Mouse (Mus musculus) heart, adult 11 months (tissue): ENCODE measurements at regions not wholly inside any gene's neighbourhood (a gene's known extent, or its start where the extent isn't known, plus 50 kb on each side); places are given as distances from the start of the nearest gene placed in this dataset.

ENCODE experiments used
- DNase-seq: peaks from one replicate; pipeline ENCODE4 v3.0.0; 2022

DNA sequence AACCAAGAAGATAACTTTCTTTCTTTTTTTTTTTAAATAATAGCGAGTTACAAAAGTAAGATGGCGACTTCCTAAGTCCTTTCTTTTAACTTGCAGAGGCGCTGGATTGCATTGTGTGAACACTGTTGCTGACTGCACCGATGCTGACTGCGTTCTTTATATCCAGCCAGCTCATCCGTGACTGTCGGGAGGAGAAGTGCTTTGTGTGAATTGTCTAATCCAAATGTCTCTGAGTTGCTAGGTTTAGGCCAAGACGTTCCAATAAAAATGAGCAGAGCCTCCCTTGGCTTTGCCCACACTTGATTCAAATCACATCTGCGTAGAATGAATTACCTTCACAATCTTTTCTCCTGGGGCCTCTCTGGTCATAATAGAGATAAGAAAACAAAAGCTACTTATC, 156.0 kb upstream of the Slc24a2 start:
- DNase-seq, result no peak

DNA sequence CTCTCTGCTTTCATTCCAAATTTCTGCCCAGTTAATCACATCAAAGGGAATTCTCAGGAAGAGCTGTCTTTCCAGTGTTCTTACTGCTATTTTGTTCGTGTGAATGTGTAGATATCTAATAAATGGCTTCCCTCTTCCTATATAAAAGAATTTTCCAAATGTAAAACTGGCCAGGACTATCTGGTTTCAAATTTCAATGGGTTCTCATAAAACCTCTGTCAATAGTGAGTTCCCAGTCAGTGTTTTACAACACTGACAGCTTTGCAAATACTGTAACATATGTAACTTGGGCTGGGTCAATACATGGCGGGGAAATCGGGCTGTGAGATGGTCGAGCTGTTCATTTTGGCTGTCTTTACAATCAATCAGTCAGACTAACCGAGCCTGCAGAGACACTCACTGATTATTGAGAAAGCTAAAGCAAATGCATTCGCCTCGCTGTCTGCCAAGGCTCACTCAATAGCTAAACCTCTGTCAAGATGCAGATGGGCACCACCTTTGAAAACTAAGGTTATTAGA, 155.0 kb upstream of the Slc24a2 start:
- DNase-seq, result peak; percentile 35

- peak; percentile 33 for DNase-seq
These were observed 154.3 kb upstream of the Slc24a2 start for GRCm38 (mm10) chr4:87384469-87385044.

DNA sequence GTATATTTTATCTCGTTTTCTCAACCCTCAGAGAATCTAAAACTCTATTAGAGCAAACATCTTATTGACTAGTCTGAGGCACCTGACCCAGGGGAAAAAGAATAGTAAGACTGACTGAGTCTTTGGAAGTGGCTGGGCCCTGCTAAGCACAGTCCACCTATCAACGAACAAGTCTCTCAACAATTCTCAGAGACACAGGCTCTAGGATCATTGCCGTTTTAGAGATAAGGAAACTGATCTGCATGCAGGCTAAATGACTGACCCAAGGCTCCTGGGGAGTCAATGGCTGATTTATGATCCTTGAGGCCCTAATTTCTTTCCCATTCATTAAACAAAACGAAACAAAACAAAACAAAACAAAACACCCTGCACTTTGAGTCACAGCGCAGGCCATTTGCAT, 150.4 kb upstream of the Slc24a2 start:
- DNase-seq, result peak; percentile 30

- peak; percentile 55 for DNase-seq
These were observed 149.4 kb upstream of the Slc24a2 start for GRCm38 (mm10) chr4:87379516-87380173.

- DNase-seq, result no peak
These were observed 141.7 kb upstream of the Slc24a2 start for GRCm38 (mm10) chr4:87371960-87372359.

- DNase-seq, result no peak
These were observed 139.5 kb upstream of the Slc24a2 start for GRCm38 (mm10) chr4:87369626-87370234.

- no peak for DNase-seq
These were observed 138.3 kb upstream of the Slc24a2 start for GRCm38 (mm10) chr4:87368413-87369160.

DNA sequence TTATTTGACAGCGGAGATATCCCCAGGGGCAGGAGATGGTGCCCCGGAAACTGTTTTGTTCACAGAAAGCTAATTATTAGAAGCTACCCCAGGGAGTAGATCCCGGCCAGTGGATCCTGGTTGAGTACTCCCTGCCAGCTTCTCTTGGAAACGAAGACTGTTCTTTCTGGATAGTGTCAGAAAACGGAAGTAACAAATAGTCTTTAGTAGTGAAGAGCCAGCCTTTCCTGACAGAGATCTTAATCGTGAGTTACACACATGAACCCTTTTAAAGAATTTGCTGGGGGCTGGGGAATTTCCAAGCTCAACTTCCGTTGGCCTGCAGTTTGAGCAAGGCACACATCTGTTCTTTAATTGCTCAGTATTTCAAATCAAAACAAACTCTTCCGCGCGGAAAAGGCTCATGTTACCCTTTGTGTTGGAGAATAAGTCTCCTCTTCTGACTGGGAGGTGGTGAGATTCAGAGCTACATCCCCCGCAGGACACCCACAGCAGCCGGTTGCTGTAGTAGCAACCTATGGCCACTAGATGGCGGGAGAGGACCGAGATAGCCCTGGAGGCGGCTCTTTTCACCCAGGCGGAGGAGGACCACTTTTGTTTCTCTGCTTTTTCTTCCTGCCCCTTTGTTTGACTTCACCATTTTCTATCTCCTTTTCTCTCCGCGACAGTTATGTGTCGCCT, 137.6 kb upstream of the Slc24a2 start:
- DNase-seq, result peak; percentile 98

GRCm38 (mm10) chr4:87362201-87362600, 131.9 kb upstream of the Slc24a2 start:
- DNase-seq, result no peak

DNA sequence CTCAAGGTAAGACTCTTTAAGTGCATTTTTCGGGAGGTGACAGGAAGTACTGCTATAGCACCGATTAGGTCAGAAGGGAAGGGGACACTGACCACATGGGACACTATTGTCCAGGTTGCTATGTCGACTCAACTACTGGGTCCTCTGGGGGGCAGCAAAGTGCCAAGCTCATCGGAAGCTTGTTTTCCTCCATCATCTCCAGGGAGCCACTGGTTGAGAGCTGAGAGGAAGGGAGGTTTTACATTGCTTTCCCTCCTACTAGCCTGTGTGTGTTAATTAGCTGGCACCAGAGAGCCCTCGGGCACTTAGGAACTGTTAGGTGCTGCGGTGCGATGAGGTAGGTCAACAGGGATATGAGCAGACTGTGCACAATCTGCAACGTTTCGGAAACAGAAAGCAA, 129.2 kb upstream of the Slc24a2 start:
- DNase-seq, result no peak

- DNase-seq, result no peak
These were observed 128.7 kb upstream of the Slc24a2 start for GRCm38 (mm10) chr4:87359004-87359403.

- DNase-seq, result no peak
These were observed 102.7 kb upstream of the Slc24a2 start for GRCm38 (mm10) chr4:87332968-87333367.

- no peak for DNase-seq
These were observed 98.9 kb upstream of the Slc24a2 start for GRCm38 (mm10) chr4:87329136-87329535.

GRCm38 (mm10) chr4:87321726-87322349, 91.6 kb upstream of the Slc24a2 start:
- no peak for DNase-seq

DNA sequence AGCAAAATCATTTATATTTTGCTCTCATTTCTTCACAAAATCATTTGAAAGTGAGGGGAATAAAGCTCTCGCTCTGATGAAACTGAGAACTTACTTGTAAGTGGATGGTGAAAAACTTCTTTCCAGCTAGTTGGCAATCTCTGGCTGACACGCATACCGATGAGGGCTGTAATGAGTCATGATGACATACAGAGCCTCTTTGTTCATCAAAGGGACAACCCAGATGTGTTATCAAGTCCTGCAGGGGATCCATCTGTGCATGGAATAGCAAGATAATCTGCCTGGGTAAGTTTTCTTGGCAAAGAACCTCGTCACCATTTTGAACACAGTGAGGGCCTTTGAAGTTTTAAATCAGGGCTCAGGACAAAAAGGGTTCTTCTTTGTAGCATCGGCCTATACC, 67.9 kb upstream of the Slc24a2 start:
- no peak for DNase-seq

- DNase-seq, result no peak
These were observed 64.3 kb upstream of the Slc24a2 start for GRCm38 (mm10) chr4:87294538-87294937.
